Mouse (Mus musculus) cerebellum, adult 2 months (tissue): ENCODE results near the gene Fam110c.

ENCODE experiments used
- CTCF ChIP-seq: fragments of 200-500 bp; IDR thresholded peaks from 2 replicates; pipeline ENCODE4 v1.5.1; 2011; ENCODE audit warnings: low read depth, mild to moderate bottlenecking, control low read depth, low read length, moderate library complexity, borderline replicate concordance; ENCODE audit not compliant: insufficient read depth
- POLR2A ChIP-seq: fragments of 200-500 bp; IDR thresholded peaks from 2 replicates; pipeline ENCODE4 v1.6.1; 2011; ENCODE audit warnings: low read length, control low read depth, borderline replicate concordance; ENCODE audit not compliant: insufficient read depth

- TF ChIP-seq POLR2A (no peak), CTCF (no peak)
These were observed 18.8 kb downstream of the Fam110c start for GRCm38 (mm10) chr12:31092481-31092880.
